Mouse (Mus musculus) frontal cortex, postnatal 25 days (tissue): ENCODE results near the gene Alkbh3.

Experiments used
- DNase-seq, 2 experiments: peaks; one replicate each; pipeline ENCODE4 v3.0.0; 2022; ENCODE audit warnings: low spot score in 2 of 2

The Alkbh3 gene

DNA sequence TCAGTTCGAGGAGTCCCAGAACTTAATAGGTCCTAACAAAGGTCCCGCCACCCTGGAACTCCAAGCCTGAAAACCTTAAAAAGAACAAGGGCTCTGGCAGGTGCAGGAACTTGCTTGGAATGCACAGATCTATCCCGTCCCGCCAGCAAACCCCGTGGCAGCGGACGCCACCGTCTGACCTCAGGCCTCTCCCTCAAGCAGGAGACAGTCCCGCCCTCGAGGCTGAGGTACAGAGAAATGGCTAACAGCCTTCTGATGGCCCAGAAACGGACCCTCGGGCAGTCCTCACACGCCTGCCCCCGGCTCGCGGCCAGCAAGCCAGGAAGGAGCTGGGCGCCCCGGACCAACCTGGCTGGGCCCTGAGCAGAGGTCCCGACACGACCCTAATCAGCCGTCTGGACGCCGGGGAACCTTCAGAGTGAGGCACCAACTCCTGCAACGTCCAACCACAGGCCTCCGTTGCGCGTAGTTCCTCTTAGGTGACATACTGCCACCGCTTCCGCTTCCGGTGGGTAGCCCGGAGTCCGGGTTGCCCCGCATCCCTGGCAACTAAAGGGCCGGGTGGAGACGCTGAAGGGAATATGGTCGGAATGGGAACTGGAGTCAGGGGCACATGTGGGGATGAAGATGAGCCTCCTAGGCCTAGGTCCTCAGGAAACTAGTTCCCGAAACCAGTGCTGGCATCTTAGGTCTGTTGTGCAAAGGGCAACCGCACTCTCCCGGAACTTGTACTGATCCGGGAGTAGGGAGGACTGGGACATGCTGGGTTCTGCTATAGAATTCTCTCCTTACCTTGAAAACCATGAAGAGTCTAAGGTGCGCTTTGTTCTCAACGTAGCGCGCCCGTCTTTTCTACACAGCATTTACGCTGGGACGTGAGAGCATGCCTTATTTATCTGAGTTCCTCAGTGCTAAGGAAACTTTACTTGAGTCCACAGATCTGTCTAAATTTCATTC is at the start of gene Alkbh3:
Gene Alkbh3 (minus strand): TSS at position 473 of the 957 bp plus-strand sequence.
- peak; percentile 95 for DNase-seq

DNA sequence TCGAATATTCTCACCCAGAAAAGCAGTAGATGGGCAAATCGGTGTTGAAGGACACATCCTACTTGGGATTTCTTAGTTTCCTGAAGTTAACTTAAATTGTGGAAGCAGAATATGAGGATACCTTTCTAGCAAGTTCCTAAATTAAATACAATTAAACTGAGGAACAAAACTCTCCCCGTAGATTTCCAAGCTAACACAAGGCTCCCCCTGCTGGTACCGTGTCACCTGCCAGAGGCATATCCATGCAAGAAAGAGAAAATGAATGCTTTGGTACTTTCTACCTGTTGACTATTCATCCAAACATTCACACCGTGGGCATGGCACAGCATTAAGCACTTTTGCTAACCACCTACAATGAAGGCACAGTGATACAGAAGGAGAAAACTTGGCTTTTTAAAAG is 48.9 kb upstream of the Alkbh3 start:
- DNase-seq = peak in 1 of 2 experiments; percentile 20

DNA sequence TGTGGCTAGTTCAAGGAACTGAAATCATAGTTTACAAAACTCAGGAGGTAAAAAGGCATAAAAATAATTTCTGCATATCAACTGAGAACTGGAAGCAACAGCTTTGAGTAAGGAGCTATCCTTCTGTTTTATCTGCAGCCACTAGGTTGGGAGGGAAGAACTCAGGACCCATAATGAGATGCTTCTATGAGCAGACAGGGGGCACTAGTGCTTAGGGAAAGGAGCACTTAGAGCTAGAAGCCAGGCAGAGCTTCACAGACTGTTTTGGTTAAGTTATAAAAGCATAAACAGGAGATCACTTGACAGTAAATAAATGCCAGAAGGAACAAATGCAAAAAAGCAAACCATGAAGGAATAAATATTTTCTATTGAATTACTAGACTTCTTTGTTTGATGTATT is 44.2 kb upstream of the Alkbh3 start:
- DNase-seq = no peak

DNA sequence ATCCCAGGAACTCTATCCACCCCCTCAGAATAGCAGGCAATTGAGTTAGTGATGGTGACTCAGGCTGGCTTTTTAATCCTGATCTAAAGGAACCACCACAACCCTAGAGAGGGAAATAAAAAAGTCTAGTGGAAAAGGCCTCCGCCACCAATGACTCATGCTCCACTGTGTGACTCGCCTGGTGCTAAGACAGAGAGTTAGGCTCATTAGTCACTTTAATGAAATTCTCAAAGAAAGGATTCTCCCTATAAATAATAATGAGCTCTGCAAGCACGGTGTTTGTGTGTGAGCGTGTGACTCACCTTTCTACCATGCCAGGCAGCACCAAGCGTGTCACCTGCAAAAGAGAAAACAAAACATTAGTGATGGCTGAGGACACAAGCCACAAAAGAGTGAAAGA is 41.3 kb upstream of the Alkbh3 start:
- DNase-seq = peak in 1 of 2 experiments; percentile 16

DNA sequence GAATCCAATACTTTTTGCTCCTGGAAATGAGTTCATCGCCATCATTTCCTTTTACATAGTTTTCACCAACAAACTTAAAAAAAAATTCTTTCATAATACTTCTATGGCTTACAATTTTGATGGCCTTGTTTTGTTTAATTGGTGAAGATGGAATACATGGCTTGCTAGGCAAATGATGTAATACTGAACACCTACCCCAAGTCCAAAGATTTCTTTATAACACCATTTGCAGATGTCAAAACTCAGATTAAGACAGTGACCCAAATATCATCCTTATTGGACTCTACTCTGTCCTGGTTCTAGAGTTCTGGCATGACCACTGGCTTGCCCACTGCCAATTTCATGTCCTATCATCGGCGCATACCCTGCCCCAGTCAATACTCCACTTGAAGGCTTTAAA is 40.3 kb upstream of the Alkbh3 start:
- DNase-seq = no peak

DNA sequence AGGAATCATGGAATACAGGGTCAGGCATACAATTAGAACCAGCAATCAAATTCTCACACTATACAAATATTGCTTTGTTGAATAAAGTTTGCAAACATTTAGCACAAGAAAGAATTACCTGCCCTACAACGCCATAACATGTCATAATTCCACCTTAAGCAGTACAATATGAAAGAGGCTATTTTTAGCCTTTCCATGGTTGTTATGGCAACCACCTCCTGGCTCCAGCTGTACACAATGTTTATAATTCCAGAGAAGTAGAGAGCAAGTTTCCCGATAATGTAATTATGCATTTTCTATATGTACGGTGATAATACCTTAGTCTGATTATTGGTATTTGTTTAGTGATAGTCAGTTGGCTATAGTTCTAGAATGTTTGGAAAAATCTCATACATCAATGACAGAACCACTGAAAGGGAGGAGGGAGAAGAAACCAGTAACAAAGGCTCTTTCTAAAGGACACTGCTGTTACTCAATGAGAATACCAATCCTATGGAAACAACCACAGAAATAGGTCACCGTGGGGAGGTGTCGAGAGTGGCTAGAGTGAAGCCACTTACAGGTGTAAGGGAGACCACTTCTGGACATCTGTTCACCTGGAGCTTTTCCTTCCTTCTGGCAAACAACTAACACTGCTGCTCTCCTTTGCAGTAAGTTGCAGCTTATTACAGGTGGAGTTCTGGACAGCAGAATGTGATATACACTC is 39.0 kb upstream of the Alkbh3 start:
- no peak for DNase-seq

DNA sequence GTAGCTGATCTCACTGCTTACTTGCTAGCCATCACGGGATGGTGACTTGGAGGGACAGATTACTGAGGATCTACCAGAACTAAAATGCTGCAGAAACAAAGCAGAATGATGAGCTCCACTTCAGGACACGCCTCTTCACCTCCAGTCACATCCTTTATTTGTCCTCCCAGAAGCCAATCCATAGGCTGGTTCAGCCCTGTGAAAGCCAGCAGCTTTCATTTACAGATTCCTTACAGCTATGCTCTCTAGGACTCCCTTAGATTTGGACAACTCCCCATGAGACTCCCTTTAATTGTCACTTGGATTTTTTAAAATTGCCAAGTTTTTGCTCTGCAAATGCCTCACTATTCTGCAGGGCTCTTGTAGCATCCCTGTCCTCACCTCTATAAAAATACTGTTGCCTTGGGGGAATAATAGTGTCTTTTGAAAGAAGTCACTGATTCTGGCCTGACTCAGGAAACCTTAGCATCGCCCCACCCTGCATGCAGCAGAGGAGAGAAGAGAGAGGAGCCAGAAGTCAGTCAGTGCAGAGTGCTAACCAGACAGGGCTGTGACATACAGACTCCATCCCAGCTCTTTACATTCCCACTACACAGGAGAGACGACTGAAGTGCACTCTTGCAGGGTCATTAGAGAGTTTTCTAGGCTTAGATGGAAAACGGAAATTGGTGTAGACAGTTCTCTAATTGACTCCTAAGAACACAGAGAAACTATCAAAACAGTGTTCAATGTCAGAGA is 38.3 kb upstream of the Alkbh3 start:
- no peak for DNase-seq

DNA sequence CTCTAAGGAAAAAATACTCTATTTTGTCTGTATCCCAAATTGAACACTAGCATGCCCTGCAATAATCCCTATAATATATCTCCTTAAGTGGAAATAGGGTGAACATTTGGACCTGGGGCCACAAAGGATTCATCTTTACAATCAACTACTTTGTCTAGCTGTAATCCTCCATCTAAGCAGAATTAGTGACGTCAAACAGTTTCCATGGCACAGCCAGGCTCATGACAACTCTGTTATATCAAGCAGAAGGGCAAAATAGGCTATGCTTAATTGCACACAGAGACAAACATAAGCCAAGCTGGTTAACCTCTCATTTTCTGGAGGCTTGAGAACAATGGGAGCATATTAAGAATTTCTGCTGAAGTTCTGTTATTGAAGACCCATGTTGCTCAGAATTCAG is 37.7 kb upstream of the Alkbh3 start:
- no peak for DNase-seq

DNA sequence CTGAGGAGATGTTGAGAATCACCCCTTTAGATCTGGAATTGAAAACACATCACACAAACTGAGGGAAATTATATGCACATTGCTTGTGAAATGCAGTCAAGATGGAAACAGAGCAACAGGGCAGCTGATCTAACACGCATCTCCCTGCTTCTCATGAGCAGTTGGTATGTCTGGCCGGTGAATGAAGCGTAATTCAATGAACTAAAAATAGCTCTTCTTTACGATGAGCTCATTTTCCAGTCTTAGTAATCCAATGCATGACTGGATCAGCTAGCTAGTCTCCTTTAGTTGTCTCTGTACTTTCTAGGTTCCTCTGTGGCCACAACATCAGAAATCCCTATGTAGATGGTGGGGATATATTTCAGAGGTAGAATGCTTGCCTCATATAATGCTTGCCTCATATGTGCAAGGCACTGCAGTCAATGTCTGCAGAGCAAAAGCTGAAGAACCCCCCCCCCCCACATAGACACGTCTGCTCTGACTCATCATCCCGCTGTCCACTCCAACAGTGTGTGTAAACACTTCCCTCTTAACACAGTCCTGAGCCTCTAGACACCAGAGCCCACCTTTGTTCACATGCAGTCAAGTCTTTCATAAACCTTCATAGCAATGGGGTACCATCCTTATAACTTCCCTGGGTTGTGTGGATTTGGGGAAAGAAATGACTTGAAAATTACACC is 34.9 kb upstream of the Alkbh3 start:
- no peak for DNase-seq

DNA sequence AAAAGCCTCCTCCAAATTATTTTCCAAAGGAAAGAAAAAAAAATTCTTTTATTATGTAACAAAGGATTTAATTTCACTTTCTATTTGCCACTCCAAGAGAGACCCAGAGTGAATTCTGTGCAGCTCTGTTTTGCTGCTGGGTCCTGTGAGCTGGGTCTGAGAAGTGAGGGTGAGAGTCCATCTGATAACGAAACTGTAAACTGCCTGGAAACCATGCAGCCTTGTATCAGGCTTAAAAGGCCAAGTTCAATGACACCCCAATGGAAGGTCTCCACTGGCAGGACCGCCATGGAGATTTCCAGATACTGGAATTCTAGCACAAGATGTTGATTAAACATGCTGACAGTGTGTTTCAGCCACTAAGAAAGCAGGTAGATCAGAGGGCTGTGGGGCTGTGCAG is 33.6 kb upstream of the Alkbh3 start:
- no peak for DNase-seq

DNA sequence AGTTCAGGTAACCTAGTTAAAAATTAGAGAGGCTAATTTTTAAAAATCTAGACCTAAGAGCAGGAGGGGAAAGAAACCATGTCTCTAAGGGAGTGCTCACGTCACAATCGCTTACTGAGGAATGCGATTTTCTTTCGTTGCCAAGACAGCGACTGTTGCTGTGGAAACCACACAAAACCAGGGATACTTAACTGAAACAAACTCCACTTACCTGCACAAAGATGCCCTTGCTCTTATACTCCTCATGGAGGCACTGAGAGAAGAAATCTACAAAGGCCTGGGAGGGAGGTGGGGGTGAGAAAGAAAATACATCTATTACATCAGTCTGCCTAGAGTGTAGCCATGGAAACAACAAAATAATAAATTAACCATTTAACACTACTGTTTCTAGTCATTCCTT is 33.1 kb upstream of the Alkbh3 start:
- peak in 1 of 2 experiments; percentile 17 for DNase-seq

DNA sequence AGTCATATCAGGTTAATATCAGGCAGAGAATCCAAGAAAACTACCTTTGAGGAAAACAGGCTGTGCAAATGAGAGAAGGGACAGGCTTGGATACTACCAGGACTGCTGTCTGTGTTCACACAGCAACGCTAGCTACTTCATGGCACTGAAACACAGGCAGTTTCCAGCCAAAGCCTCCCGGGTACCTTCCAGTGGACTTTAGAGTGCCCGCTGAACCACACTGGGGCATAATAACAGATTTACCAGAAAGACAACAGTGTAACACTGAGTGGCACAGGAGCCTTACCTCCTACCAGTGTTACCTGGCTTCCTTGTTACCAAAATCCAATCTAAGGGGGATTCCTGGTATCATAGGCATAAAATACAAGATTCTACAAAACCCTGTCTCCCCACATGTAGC is 31.9 kb upstream of the Alkbh3 start:
- no peak for DNase-seq

DNA sequence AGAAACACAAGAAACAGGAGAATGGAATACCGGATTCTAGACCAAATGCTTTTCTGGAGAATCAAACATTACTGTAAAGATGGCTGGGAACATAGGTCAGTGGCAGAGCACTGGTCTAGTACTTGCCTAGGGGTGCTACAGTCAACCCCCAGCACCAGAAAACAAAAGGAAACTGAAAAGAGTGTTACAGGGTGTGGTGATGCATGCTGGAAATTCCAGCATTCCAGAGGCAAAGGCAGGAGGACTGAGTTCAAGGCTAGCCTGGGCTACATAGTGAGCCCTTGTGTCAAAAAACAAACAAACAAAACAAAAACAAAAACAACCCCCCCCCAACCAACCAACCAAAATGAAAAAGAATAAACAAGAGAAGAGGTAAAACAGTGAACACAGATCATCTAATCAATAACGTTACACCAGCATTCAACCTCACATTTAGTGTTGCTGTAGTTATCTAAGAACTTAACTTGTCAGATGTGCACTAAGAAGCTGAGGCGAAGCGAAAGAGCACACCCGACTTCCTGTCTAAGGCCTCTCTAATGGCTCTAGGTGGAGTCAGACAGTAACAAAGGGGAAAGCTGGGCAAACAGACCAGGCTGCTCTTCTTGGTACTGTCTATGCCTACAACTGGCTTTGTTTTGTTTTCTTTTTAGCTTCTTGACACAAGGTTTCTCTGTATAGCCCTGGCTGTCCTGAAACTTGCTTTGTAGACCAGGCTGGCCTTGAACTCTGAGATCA is 30.0 kb upstream of the Alkbh3 start:
- no peak for DNase-seq

DNA sequence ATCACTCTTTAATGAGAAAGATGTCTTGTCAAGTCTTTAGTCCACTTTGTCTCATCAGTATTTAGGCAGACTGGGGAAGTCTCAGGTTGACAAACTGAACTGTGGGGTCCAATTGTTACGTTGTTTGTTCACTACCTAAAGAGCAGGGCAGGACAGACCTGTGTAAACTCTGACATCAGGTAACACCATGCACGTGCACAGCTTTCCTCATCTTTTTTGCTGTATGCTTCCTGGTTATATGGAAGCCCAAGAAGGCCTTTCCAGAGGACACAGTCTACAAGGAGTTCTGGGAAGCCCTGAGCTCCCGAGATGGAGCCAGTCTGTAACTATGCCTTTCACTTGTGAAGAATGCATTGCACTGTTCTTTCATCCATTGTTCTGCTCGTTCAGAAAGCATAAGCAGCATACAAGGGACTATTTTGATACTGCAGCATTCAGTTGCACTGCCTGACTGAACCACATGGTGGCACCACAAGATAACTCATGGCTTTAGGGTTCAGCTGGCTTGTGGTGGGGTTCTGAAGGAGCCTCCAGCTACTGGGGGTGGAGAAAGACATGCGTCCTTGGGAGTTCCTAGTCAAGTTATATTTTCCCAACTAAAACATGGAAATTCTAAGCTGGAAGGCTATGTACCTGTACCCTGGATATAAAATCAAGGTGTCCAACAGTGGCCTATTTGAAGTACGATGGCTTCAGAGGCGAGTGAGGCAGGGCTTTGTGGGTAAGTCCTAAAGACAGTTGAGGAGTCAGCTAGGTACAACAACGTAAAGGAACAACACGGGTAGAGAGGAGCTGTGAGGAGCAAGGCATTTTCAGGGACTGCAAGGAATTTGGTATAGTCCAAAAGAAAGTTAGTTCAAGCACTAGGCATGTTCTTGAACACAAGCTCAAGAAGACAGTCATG is 25.1 kb upstream of the Alkbh3 start:
- peak; percentile 84 to 93 for DNase-seq

DNA sequence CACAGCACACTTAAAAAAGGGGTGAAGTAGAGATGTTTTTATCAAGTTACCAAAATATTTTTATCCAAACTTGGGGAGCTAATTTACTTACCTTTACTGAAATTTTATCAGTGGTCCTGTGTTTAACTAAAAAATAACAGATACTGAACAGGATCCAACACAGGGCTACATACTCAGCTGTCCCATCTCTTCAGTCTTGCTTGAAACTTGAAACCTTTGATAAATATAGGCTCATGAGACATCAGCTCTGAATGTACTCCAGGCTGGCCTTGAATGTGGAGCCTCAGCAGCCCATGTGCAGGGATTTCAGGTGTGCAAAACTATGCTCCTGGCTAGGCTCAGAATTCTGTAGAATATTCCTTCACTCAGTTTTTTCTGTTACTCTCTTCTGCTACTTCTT is 20.0 kb upstream of the Alkbh3 start:
- DNase-seq = no peak

DNA sequence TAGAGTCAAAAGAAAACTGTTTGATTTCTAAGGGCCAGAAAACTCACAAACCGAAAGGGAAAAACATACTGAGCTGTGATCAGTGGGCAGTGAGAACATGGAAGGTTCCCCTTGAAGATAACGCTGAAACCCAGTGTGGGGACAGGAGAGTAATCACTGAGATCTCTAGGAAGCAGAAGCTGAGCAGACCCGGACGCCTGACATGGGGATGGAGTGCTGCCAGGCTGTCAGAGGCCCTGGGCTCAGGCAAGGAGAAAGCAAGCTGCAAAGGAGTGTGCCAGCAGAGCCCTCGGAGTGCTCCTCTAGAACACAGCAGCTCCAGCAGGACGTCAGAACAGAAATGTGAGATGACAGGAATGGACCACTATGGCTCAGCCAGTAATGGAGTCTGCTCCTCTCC is 14.0 kb upstream of the Alkbh3 start:
- no peak for DNase-seq

DNA sequence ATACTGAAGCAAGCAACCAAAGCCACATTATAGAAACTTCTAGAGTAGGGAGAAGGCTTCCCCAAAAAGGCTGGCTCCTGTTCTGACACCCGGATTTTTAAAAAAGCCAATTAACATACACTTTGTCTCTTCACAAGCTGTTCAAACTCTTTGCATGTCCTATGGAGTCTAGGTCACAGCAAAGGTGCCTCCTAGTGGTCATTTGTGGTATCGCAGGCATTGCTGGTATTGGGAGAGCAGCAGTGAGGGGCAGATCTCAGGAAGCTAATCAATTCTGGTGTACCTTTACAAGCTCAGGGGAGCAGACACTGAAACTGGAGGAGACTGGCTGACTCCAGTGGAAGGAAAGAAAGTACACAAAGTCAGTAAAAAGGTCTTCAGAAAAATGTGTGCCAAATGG is 8.3 kb downstream of the Alkbh3 start:
- peak; percentile 90 to 94 for DNase-seq

DNA sequence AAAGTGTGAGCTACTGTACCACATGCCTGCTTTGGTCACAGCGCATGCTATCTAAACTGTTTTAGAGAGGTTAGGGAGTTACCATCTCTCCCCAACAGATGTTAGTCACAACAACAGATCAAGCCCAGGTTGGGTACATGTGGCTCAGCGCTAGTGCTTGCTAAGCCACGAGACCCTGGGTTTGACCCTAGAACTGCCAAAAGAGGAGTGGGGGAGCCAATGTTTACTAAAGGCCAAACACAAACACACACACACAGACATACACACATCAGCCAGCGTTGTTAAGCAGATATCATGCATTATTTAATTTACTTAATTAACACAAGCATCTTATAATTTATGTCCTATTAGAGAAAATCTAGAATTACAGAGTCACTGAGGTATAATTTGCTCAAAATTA is 8.7 kb downstream of the Alkbh3 start:
- no peak for DNase-seq

DNA sequence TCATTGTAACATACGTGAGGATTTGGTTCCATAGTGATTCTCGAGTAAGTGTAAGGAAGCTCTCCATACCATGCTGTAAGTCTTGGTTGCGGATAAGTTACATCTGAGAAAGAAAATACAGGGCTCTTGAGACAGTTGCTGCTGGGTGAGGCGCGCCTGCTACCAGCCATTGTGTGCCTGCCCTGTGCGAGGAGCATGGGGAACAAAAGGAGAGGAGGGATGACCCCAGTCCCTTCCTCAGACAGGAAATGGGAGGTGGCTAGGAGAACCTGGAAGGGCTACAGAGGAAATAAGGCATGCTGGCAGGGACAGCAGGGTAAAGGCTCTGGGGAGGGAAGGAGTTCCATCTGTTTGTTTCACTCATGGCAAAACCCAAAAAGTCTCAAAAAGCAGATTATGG is 9.2 kb downstream of the Alkbh3 start:
- DNase-seq = no peak

DNA sequence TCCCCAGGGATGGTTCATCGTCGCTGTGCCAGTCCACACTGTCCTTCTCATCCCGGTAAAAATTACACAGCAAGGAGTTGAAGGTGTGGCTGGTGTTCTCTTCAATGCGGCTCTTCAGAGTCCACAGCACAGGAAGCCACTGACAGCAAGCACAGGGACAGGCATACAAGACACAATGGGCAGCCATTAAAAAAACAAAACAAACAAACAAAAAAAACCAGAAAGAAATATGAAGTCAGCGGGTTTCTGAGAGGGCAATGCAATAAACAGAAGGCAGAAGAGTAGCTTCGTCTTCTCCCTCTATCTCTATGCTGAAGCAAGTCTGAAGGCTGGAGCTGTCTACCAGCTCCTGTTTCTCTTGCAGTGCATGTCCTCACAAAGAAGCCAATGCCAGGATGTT is 14.4 kb downstream of the Alkbh3 start, which contains the start of gene Gm27027:
Gene Gm27027 (minus strand): TSS at position 101 of the 400 bp plus-strand sequence.
- DNase-seq = no peak
